Mouse (Mus musculus): ENCODE data around the gene S100a1.

The S100a1 gene

DNA sequence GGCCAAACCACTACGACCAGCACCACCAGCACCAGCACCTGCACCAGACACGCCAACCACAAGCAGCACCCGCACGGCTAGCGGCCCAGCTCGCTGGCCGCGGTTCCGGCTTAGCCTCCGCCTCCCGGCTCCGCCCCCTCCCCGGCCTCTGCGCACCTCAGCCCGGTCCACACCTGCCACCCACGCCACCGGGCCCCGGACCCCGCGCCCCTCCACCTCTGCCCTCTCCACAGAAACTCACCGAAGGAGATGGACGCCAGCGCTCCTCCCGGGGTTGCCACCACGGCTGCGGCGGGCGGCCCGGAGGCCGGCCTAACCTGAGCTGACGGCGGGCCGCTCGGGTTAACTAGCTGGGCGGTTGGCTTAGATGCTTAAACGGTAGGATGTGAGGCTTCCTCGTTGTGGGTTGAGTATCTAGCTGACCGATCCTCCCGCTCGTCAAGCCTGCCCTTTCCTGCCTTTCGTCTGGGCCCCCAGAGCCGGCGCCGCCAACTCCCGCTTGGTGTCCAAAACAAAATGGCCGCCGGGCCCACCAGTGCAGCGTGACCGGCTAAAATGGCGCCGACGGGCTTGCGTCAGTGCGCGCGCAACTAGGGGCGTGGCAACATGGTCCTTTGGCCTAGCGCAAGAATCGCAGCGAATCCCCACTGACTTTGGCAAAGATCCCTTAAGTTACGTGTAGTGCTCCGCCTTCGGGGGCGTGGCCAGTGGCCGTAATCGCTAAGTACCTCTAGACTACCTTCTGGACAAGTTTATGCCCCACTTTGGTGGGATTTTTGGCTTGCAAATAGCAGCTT is 5.0 kb downstream of the S100a1 start, which contains the start of gene Chtop:
Gene Chtop (minus strand): TSS at position 549 of the 797 bp plus-strand sequence.
- peak; percentile 100 for DNase-seq

DNA sequence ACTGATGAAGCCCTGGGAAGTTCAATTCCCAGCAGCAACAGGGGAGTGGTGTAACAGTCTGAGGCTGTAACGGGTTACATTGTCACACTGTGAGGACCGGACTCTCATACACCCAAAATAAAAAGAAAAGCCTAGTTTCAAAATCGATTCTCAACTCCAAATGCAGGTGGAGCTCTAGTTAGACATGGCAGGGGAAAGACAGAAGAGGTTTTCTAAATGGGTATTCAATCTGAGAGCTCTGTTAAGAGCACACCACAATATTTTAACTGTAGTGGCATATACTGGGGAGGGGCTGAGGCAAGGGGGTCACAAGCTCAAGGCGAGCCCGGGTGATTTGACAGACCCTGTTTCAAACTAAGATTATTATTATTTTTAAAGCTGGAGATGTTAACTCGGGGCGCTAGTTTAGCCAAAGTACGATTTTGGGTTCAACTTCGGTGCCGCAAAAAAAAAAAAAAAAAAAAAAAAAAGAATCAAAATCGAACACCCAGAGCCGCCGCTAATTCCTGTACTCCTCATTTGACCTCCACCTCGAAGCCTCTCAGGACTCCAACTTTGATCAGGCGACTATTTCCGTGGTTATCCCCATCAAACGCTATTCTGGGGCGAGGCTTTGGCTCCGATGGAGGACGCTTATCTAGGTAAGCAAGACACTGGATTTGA is 5.8 kb downstream of the S100a1 start:
- no peak for DNase-seq

DNA sequence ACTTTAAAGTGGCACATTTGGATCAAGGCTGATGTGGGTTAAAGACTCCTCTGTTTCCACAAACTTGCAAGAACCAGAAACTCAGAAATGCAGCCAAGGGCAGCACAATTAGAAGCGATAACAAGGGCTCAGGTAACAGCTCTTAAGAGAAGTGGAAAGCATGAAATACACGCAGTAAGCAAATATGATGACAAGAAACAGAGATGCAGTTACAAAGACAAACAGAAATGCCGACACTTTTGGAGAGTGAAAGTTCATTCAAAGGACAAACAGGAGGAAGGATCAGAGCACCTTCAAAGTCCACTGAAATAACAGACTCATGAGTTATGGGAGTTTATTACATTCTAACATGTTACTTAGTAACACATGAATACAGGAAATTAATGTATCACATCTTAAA is 7.8 kb downstream of the S100a1 start:
- DNase-seq = no peak

DNA sequence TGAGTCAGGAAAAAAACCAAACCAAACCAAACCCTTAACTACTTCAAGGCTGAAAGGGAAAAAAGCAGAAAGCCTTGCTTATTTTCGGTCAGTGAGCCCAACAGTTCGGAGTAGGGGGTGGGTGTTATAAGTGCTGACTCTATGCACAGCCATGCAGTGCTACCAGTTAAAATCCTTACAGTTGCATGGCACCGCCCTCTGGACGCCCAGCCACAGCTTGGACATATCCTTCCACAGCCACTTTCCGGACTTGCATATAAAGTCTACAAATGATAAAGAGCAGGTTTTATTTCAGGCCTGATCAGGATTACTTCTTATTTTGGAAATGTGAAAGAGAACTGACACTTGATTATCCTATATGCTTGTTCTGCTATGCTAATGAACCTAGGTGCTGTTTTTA is 9.0 kb downstream of the S100a1 start:
- no peak for DNase-seq

DNA sequence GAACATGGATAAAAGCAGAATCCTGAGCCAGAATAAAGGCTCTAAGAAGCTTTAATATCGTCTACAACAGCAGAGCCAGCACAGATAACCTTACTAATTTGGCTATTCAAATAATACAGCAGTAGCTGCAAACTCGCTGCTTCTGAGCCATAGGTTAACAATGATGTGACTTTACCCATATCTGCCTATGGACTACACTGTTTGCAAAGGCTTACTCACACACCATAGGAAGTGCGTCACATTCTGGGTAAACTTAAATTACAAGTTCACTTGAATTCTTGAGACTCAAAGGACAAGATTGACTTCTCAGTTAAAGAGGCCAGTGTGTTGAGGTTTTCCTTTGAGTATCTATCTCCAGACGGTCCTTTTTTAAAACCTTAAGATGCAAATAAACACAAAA is 10.7 kb downstream of the S100a1 start:
- DNase-seq = no peak

DNA sequence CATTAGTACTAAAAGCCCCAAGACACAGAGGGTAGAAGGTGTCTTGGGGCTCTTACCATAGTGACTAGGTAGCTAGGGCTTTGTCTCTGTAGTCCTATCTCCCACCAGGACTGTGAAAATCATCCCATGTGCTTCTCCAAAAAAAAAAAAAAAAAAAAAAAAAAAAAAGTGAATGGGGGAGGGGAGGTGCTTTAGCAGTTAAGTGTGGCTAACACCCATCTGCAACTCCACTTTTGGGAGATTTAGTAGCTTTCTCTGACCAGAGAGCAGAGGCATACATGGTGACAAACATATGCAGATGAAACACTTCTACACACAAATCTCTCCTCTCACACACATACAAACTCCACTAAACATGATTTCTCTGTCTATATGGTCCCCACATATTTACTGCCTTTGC is 16.6 kb downstream of the S100a1 start:
- no peak for DNase-seq

DNA sequence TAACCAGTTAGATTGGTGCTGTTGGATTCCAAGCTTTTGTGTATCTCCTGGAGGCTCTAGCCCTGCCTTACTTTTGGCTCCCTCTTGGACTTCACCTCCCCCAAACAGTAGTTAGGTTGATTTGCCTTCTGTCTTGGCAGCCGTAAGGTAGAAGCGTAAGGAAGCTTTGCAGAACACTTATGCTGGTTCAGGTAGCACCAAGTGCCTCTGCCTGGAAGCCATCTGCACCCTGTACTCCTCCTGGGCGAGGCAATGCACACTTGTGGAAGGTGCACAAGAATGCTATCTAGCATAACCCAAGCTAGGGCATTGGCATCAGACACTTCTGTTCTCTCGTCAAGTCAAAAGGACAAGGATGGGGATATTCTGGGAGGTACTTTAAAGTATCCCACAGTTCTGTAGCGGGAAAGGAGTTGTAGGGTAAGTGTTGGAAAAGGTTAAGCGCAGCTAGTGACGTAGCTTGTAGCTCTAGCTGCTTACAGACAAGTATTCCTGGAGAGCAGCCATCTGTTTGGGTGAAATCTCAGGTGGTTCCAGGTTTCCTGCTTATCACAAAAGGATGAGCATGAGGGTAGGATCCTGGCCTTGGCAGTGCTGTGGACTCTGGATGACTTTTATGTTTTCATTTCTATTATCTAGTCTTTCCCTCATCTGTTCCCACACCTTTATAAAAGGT is 18.2 kb downstream of the S100a1 start:
- DNase-seq = no peak

DNA sequence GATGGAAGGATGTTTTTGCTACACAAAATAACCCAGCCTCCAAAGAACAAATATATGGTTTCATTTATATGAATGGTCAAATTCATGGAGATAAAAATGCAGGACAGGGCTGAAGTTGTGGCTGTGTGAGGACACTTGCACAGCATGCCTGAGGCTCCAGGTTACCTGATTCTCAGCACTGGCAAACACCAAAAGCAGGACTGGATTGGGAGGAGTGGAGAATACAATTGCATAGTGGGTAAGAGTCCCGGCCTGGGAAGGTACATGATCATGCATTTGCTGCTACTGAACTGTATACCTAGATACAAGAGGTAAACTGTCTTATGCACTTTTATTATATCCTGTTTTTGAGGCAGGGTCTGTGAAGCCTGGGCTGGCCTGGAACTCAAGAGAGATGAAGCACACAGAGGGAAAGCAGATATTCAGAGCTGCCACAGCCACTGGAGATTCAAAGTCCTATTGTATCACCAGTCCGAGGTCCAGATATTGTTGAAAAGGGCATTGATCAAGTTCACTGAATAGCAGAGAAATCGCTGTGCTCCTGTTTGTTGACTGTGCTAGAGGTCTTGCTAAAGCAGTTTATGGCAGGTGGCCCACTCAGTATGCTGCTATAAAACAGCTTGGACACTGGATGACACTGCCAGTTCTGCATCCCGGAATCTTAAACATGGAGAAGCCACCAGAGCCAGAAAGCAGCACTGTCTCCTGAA is 20.2 kb downstream of the S100a1 start:
- no peak for DNase-seq

DNA sequence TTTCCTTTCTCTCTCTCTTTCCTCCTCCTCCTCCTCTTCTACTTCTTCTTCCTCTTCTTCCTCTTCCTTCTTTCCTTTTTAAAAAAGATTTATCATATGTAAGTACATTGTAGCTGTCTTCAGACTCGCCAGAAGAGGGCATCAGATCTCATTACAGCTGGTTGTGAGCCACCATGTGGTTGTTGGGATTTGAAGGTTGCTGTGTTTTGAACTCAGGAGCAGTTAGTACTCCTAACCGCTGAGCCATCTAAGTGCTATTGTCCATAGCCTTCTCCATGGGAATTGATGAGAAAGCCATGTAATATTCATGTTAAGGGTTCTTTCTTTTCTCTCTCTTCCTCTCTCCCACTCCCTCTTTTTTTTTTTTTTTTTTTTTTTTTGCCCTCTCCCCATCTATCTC is 22.8 kb downstream of the S100a1 start:
- peak; percentile 48 for DNase-seq

DNA sequence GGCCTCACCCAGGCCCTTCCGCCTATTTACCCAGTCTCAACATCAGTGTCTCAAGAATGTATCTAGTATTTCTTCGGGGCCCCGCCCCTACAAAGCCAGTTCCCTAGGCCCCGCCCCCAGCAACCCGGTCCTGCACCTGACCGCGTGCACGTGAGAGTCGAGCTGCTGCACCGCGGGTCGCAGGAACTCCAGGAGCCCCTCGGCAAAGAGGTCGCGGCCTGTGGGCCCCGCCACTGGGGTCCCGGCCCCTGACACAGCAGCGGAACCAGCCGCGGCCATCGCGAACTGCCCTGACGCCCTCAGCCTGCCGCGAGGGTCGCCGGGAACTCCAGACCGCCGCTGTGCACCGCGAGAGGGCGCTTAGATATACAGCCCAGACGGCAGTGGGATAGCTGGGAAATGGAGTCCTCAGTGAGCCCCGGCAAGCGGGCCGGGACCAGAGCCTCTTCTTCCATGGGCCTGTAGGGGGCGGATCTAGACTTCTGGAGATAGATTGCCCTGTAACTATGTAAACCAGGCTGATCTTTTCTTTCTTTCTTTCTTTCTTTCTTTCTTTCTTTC is 23.4 kb downstream of the S100a1 start, which contains the start of gene Snapin:
Gene Snapin (minus strand): TSS at position 338 of the 561 bp plus-strand sequence.
- DNase-seq = peak; percentile 98

DNA sequence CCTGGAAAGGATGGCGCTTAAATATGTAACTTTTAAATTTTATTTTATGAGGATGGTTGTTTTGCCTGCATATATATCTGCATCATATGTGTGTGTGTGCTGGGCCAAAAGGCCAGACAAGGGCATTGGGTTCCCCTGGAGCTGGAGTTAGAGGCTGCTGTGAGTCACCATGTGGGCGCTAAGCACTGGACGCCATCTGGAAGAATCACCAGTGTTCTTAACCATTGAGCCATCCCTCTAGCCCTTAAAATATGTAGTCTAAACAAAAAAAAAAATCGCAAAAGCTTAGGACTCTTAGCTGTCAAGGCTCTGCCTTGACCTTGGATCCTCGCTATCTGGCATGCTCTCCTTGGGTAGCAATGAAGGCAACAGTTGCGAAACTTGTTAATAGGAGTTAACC is 25.6 kb downstream of the S100a1 start:
- no peak for DNase-seq

DNA sequence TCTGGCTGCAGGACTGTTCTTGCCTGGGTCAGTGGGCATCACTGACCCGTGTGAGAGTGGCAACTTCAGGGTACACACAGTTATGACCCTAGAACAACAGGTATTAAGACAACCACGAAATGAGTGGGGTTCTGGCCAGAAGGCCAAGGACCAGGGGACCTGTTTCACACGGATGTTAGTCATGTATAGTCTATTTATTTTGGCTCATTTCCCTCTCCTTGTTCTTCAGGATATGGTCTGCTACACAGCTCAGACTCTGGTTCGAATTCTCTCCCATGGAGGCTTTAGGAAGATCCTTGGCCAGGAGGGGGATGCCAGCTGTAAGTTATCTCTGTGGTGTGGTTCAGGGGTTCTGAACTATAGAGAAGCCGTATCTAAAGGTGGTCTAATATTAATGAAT is 27.2 kb downstream of the S100a1 start:
- DNase-seq = no peak

DNA sequence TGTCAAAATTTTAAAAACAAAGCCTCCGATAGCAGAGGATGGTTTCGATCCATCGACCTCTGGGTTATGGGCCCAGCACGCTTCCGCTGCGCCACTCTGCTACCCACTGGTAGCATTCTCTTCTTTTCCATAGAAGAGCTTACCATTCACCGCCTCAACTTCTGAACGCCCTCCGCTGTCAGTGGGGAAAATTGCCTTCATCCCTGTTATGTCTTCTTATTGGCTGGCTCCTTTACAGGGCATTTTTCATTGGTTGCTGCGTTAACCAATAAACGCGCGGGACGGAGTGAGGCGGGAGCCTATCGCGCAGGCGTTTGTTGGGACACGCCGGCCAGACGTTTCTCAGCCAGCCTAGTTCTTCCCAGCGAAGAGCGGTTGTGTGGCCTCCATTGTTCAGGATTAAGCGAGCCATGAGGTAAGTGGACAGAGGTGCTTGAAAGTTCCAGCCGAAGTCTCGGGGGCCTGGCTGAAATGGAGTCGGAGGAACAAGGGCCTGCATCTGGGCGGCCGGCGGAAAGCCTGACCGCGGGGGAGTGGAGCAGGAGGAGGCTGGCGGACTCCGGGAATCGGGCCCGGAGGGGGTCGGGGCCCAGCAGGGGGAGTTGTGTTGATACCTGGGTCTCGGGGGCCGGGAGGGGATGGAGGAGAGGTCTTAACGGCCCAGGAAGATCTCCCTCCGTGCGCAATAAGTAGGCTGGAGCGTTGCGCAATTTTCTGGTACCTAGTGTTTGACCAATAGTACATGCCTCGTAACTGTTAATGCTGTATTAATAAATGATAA is 38.2 kb downstream of the S100a1 start, which contains the start of gene Ilf2:
Gene Ilf2 (plus strand): TSS at position 296 of the 781 bp plus-strand sequence.
- peak; percentile 93 for DNase-seq

DNA sequence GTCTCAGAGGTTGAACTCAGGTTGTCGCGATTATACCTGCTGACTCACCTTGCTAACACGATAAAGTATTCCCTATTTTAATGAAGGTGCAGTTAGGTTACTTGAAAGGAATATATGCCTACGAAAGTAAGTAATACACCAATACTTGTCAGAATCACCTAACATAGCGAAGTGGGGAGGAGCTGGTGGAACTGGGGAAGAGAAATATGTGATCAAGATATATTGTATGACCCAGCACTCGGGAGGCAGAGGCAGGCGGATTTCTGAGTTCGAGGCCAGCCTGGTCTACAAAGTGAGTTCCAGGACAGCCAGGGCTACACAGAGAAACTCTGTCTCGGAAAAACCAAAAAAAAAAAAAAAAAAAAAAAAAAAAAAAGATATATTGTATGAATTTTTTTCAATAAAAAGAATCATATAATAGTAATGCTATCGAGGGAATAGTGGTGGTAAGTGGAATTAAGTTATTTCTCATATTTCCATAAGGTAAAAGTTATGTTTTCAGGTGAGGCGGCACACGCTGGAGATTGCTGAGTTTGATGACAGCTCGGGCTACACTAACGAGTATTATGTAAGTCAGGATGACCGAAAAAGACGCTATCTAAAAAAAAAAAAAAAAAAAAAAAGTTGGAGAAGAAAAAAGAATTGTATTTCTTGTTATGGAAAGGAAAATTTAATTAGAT is 38.9 kb downstream of the S100a1 start:
- DNase-seq = no peak

DNA sequence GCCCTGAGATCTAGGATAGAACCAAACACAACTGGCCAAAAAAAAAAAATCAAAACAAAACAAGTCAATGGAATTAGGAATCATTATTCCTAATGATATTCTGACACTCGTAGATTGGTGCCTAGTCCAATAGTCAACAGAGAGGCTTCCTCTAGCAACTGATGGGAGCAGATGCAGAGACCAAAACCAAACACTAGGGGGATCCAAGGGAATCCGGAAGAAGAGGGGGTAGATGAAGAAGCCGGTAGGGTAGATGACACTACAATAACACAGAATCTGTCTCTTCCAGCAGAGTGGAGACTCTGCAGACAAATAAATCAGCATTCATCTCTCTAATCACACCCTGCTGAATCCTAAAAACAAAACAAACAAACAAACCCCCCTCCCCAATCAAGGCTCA is 42.0 kb downstream of the S100a1 start:
- DNase-seq = peak; percentile 77

DNA sequence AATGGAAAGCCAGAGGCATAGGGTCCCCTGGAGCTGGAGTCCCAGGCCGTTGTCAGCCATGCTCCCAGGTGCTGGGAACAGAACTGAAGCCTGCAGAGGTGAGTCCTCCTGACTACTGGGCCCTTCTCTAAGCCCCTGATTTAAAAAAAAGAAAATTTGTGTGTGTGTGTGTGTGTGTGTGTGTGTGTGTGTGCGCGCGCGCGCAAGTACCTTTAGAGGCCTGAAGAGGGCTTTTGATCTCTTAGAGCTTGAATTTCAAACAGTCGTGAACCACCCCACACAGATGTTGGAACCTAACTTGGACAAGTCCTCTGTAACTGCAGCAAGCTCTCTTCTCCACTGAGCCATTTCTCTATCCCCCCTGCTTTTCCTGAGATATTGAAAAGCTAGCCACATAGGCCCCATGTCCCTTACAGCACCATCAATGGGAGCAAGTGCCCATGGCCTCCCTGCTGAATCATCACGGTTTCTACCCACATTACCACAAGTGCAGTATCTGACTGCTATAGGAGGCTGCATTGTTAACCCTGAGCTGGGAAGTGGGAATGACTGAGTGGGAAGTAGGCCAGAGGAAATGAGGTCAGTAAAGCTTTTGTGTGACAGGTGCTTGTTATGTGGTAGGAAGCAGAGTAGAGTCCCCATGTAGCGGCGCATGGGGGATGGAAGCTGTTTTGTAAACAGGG is 46.4 kb downstream of the S100a1 start:
- DNase-seq = no peak

DNA sequence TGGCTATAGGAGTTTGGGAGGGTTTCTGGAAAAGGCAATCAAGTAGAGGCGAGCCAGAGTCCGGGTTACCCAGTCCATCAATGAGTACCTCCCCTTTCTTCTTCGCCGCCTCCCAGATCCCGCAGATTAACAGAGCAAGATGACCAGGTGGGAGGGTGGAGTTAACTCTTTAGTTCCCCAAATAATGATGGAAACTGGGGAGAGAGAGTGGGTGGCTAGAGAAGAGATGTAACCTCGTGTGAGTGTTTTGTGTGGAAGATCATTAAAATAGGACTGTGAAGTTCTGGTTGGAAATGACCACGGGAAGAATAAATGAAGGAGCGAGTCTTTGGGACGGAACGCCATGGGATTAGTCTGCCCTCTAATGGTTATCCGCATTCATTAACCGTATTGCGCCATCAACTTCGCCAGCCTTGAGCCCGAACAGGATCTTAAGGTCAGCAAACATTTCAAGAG is 47.9 kb downstream of the S100a1 start:
- no peak for DNase-seq

DNA sequence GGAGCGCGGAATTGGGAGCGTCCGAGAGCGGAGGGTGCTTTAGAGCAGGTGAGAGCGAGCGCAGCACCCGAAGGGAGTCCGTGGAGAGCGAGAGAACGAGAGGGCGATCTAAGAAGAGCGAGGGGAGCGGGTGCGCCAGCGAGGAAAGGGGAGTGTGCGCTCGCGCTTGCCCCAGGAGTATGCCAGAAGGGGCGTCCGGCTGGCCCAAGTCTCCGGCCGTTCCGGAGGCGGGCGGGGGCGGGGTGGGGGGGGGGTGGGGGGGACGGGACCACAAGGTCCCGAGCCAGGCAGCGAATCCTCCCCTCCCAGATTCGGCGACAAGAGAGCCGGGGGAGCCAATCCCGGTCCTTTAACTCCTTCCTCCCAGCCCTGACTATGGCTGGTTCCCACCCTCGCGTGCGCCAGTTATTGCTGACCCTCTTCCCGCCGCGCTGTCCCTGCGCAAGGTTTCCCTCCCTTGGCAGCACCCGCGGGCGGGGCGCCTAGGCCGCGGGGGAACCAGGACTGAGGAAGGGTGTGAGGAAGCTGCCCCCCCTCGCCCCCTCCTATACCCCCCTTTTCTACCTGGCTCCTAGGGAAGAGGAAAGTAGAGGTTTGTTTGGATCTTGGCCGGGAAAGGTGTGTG is 48.4 kb downstream of the S100a1 start, which contains the start of gene Npr1:
Gene Npr1 (minus strand): TSS at position 181 of the 625 bp plus-strand sequence.
- DNase-seq = peak; percentile 26

DNA sequence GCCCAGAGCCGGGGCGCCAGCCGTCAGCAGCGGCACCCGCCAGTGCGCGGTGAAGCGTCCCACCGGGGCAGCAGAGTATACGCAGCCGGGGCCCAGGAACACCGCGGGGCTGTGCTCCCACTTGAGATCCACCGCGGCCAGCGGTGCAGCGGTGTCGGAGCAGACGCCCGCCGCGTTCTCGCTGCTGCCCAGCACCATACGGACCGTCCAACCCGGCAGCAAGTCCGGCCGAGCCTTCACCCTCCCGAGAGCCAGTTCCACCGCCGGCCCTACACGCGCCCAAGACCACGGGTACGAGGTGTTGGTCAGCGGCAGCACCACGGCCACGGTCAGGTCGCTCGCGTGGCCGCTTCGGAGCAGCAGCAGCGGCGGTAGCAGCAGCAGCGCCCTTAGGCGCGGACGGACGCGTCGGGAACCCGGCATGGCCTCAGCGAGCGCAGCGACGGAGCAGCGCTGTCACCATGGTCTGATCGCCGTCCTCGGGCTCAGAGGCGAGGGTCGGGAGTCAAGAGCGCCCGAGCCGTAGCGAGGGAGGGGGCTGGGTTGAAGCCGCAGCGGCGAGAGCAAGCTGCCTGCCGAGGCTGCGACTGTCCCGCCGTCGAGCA is 49.0 kb downstream of the S100a1 start:
- DNase-seq = peak; percentile 56

All from thymus, postnatal 4 days (tissue).